Mouse (Mus musculus): ENCODE results near the gene Anapc13.

GRCm38 (mm10) chr9:102609221-102609620, 16.9 kb upstream of the Anapc13 start:
- TF ChIP-seq GATA1 (IDR thresholded peaks at IDR 0.05; ENCODE audit: borderline replicate concordance, low read length) (no peak), FLI1 (IDR thresholded peaks at IDR 0.05; ENCODE audit: low read length) (no peak)
